Mouse (Mus musculus): ENCODE data around the gene Rhot2.

Gene Rhot2

DNA sequence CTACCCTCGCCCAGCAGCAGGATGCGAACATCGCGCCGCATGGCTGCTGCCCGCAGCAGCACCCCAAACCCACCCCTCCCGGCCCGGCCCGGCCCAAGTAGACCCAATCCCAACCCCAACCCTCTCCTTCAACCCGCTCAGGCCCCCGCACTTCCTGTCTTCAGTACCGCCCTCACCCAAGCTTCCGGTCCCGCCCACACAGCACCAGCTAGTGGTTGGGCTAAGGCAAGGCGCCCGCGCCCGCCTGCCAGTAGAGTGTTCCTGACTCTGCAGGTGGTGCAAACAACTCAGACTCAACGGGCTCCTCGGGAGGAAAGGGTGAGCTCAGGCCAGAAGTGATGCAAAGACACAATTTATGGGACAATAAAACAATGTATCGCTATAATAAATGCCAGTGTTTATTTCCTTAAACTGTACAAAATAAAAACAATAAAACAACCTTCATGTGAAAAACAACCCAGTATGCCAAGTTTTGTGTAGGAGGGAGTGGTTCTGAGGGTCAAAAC is at the start of gene Rhot2:
Gene Rhot2, minus strand, starts transcription at position 456 of the 506 bp plus-strand sequence.
- peak; percentile 98 for DNase-seq (ENCODE audit: low read depth, low spot score)

- DNase-seq (ENCODE audit: low read depth, low spot score), result peak; percentile 82
Observed at GRCm38 (mm10) chr17:25893975-25894617, 49.4 kb upstream of the Rhot2 start.

DNA sequence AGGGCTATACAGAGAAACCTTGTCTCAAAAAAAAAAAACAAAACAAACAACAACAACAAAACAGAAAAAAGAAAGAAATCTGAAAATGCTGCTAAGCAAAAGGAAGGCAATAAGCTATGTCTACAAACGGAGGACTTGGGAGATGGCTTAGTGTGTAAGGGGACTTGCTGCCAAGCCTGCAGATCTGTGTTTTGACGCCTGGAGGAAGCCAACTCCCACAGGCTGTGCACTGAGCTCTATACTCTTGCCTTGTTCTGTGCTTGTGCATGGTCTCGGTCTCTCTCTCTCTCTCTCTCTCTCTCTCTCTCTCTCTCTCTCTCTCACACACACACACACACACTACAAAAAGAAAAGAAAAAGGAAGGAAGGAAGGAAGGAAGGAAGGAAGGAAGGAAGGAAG is 44.2 kb upstream of the Rhot2 start:
- DNase-seq (ENCODE audit: low read depth, low spot score), result no peak

DNA sequence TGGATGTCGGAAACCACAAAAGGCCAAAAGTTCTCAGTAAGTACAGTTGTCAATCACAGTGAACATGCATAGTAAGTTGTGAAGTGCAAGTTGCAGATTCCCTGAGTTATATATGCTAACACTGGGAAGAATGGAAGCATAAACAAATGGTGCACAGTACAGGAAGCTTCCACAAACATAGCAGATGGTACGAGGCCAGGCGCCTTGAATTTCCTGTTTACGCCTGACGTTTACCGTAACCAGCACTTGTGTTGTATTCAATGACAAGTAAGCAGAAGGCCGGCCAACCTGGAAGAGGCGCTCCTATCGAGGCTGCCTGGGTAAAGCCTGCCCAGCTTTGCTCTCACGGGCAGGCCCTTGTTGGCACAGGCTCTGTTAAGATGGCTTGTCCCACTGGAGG is 42.8 kb upstream of the Rhot2 start:
- no peak for DNase-seq (ENCODE audit: low read depth, low spot score)

DNA sequence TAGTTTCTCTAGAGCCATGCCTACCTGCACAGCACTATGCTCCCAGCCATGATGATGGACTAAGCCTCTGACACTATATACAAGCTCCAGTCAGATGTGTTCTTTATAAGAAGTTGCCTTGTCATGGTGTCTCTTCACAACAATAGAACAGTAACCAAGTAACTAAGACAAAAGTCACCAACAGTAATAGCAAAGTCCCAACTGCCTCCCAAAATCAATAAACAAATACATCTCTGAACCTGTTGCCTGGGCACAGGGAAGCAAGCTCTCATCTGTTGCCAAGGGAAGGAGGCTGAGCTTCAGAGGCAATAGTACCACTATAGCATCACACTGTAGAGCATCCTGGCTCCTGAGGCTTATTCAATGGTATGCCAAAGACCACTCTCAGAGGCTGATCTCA is 42.2 kb upstream of the Rhot2 start:
- no peak for DNase-seq (ENCODE audit: low read depth, low spot score)

GRCm38 (mm10) chr17:25885636-25886035 is 41.0 kb upstream of the Rhot2 start:
- DNase-seq (ENCODE audit: low read depth, low spot score), result peak; percentile 66

- DNase-seq (ENCODE audit: low read depth, low spot score), result no peak
Observed at GRCm38 (mm10) chr17:25883824-25884223, 39.2 kb upstream of the Rhot2 start.

GRCm38 (mm10) chr17:25883268-25883667 is 38.6 kb upstream of the Rhot2 start:
- no peak for DNase-seq (ENCODE audit: low read depth, low spot score)

- DNase-seq (ENCODE audit: low read depth, low spot score), result no peak
Observed at GRCm38 (mm10) chr17:25882306-25882705, 37.7 kb upstream of the Rhot2 start.

DNA sequence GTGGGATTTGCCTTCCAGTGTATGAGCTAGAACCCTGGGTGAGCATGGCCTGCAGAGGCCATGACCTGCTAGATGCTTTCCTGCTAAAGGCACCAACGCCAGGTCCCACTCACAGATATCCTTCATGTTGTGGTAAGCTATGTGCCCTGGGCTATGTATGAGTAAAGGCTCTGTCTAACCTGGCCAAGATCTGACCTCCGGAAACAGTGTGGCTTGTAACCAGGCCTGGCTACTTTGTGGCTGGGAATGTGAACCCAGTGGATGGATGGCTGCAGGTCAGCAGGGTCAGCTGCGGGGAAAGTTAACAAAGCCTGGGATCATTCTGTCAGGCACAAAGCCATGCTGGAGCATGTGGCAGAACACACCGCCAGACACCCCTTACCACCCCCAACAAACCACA is 37.0 kb upstream of the Rhot2 start:
- DNase-seq (ENCODE audit: low read depth, low spot score), result peak; percentile 64

- DNase-seq (ENCODE audit: low read depth, low spot score), result no peak
Observed at GRCm38 (mm10) chr17:25880913-25881641, 36.4 kb upstream of the Rhot2 start.

- DNase-seq (ENCODE audit: low read depth, low spot score), result no peak
Observed at GRCm38 (mm10) chr17:25880196-25880910, 35.7 kb upstream of the Rhot2 start, which contains the start of gene Wfikkn1. Gene Wfikkn1, minus strand, starts transcription at chr17:25880858.

DNA sequence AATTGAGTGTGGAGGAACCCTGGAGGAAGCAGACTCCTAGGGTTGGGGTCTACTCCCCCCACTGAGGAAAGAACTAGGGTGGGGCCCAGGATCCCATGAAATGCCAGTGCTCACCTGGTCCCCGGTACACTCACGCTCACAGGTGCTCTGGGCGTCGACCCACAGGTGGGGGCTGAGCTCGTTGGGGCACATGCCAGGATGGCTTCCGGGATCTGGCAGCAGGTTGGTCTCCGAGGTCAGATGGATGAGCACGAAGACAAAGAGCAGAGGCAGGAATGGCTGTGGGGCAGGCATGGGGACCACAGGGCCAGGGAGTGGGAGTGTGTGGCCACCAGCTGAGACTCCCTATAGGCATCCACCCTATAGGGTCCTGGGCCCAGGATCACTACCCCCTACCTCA is 35.1 kb upstream of the Rhot2 start:
- DNase-seq (ENCODE audit: low read depth, low spot score), result no peak

GRCm38 (mm10) chr17:25879261-25879660 is 34.6 kb upstream of the Rhot2 start:
- peak; percentile 50 for DNase-seq (ENCODE audit: low read depth, low spot score)

GRCm38 (mm10) chr17:25878611-25879180 is 34.0 kb upstream of the Rhot2 start:
- no peak for DNase-seq (ENCODE audit: low read depth, low spot score)

GRCm38 (mm10) chr17:25877741-25878610 is 33.3 kb upstream of the Rhot2 start:
- no peak for DNase-seq (ENCODE audit: low read depth, low spot score)

- DNase-seq (ENCODE audit: low read depth, low spot score), result no peak
Observed at GRCm38 (mm10) chr17:25877025-25877424, 32.4 kb upstream of the Rhot2 start.

GRCm38 (mm10) chr17:25876347-25876915 is 31.8 kb upstream of the Rhot2 start:
- DNase-seq (ENCODE audit: low read depth, low spot score), result no peak

DNA sequence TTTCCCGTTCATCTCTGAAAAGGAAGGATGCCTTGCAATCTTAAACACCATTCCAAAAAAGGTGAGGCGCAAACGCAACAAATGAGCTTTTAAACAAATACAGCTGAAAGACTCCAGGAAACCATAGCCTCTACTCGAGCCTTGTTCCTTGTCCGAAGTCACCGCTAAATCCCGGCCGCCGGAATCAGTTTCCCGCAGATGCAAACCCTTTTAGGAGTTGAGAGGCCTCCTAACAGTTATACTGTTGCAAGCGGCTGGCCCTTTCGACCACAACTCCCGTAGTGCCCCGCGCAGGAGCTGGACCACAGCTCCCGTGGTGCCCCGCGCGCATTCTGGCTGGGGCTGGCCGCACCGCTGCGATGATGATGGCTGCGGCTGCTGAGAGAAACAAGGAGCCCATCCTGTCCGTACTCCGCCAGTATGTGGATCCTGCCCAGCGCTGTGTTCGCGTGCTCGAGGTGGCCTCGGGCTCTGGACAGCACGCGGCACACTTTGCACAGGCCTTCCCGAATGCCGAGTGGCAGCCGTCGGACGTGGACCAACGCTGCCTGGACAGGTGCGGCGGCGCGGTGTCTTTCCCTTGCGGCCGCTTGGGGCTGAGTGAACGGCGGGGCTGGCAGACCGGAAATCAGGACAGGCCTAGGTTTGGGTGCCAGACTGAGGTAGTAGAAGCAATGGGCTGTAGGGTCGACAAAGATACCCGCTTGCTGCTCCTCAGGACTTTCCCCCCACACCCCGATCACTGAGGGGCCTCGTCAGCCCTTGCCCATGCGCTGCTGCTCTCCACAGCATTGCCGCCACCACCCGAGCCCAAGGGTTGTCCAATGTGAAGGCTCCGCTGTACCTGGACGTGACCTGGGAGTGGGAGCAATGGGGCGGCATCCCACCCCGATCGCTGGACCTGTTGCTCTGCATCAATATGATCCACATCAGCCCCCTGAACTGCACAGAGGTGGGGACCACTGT is 30.8 kb upstream of the Rhot2 start:
- peak; percentile 90 for DNase-seq (ENCODE audit: low read depth, low spot score)

Measured in 3T3-L1 (cell line).